Mouse (Mus musculus): ENCODE measurements around the gene Sdr16c6. TPM values are rescaled to one million over a fixed set of nuclear protein-coding genes. Genes with fewer than 3 reads are reported as not detected.

Sdr16c6 gene
- not detected for total RNA-seq (2021)

GRCm38 (mm10) chr4:4077372-4077771 lies at the start of gene Sdr16c6:
Gene Sdr16c6 (minus strand): TSS chr4:4077522.
- DNase-seq, result no peak

GRCm38 (mm10) chr4:4080180-4080579 lies 2.9 kb upstream of the Sdr16c6 start:
- no peak for DNase-seq

DNA sequence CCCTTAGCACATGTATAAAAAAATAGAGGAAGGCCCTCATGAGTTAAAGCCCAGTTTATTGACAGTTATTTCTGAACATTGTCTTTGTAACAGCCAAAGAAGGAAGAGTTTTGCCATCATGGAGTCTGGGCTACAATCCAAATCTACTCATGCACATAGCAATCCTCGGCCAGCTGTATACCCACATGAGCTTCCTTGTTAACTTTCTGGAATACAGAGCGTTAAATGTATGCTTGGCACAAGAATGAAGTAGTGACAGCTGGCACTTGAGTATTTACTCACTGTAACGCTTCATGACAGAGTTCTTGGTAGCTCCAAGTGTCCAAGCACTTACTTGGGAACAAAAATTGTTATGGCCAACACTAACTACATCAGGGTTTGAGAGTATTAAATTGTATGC lies 1.8 kb upstream of the Sdr16c6 start:
- no peak for DNase-seq

- no peak for DNase-seq
Measured at GRCm38 (mm10) chr4:4076001-4076400, 1.3 kb downstream of the Sdr16c6 start.

Other genes starting within 250 kb of the Sdr16c6 start
- 100 to 1,000 TPM; 263 to 274 TPM for gene Gm11808, start 103.9 kb downstream of the Sdr16c6 start, total RNA-seq (2021)